Mouse (Mus musculus) T-helper 2 cell (primary cell): ENCODE results near the gene Pofut1.

ENCODE experiments used
- in situ Hi-C: fragments of 300-600 bp; cut with MboI, MseI; formaldehyde crosslinking; loops from one replicate; pipeline ENCODE4 v1.15.1; 2025; ENCODE audit warnings: high pct_unique_total_duplicates

The Pofut1 gene

GRCm38 (mm10) chr2:153287835-153288234 is 46.5 kb downstream of the Pofut1 start:
- in situ Hi-C loops: no loop called here

GRCm38 (mm10) chr2:153290938-153291928 is 49.9 kb downstream of the Pofut1 start, which contains the start of gene Kif3b:
Gene Kif3b, plus strand, starts transcription at chr2:153291413.
- in situ Hi-C loops: loop anchor here (5.0 kb wide), 1 partner anchor 51 kb away; no protein-coding TSS in a partner anchor

- in situ Hi-C loops: loop anchor here (5.0 kb wide), 1 partner anchor 50 kb away; no protein-coding TSS in a partner anchor
Measured at GRCm38 (mm10) chr2:153292305-153292861, 51.0 kb downstream of the Pofut1 start.

GRCm38 (mm10) chr2:153295196-153295595 is 53.9 kb downstream of the Pofut1 start:
- in situ Hi-C loops: no loop called here

GRCm38 (mm10) chr2:153297771-153298170 is 56.4 kb downstream of the Pofut1 start:
- in situ Hi-C loops: no loop called here

- in situ Hi-C loops: no loop called here
Measured at GRCm38 (mm10) chr2:153298460-153298859, 57.1 kb downstream of the Pofut1 start.

GRCm38 (mm10) chr2:153298863-153299262 is 57.5 kb downstream of the Pofut1 start:
- in situ Hi-C loops: no loop called here

GRCm38 (mm10) chr2:153301123-153301522 is 59.8 kb downstream of the Pofut1 start:
- in situ Hi-C loops: no loop called here

- in situ Hi-C loops: no loop called here
Measured at GRCm38 (mm10) chr2:153305240-153305639, 63.9 kb downstream of the Pofut1 start.

GRCm38 (mm10) chr2:153308586-153308985 is 67.3 kb downstream of the Pofut1 start:
- in situ Hi-C loops: no loop called here

- in situ Hi-C loops: no loop called here
Measured at GRCm38 (mm10) chr2:153309106-153309505, 67.8 kb downstream of the Pofut1 start.

- in situ Hi-C loops: no loop called here
Measured at GRCm38 (mm10) chr2:153310228-153310627, 68.9 kb downstream of the Pofut1 start.

- in situ Hi-C loops: no loop called here
Measured at GRCm38 (mm10) chr2:153312884-153313283, 71.6 kb downstream of the Pofut1 start.

- in situ Hi-C loops: no loop called here
Measured at GRCm38 (mm10) chr2:153318408-153318807, 77.1 kb downstream of the Pofut1 start.

GRCm38 (mm10) chr2:153319036-153319643 is 77.8 kb downstream of the Pofut1 start:
- in situ Hi-C loops: no loop called here
